Mouse (Mus musculus) small intestine, adult 2 months (tissue): Measurements from ENCODE around the gene Hist1h2bf. TPM values are rescaled to one million over a fixed set of nuclear protein-coding genes. Genes with fewer than 3 reads are reported as not detected.

Experiments used
- H3K27ac ChIP-seq: fragments of 200-500 bp; 2 replicates; pipeline ENCODE4 v1.5.1; 2012; ENCODE audit warnings: low read depth, low read length, control low read depth, inconsistent platforms; ENCODE audit not compliant: insufficient read depth
- H3K27me3 ChIP-seq: fragments of 200-500 bp; 2 replicates; pipeline ENCODE4 v1.6.1; 2012; ENCODE audit warnings: mild to moderate bottlenecking, moderate library complexity, low read length, inconsistent platforms; ENCODE audit not compliant: control insufficient read depth, insufficient read depth
- H3K36me3 ChIP-seq: fragments of 200-500 bp; 2 replicates; pipeline ENCODE4 v1.6.1; 2012; ENCODE audit warnings: mild to moderate bottlenecking, low read length, control low read depth, inconsistent platforms; ENCODE audit not compliant: control insufficient read depth, insufficient read depth
- H3K4me1 ChIP-seq: fragments of 200-500 bp; 2 replicates; pipeline ENCODE4 v1.6.1; 2012; ENCODE audit warnings: low read length, inconsistent platforms, mixed read lengths; ENCODE audit not compliant: control insufficient read depth, insufficient read depth, insufficient read length
- H3K4me3 ChIP-seq: fragments of 200-500 bp; 2 replicates; pipeline ENCODE4 v1.5.1; 2012; ENCODE audit warnings: low read depth, mild to moderate bottlenecking, control low read depth, inconsistent platforms, low read length, moderate library complexity
- CTCF ChIP-seq: fragments of 200-500 bp; IDR thresholded peaks from 2 replicates; pipeline ENCODE4 v1.5.1; 2012; ENCODE audit warnings: low read depth, mild to moderate bottlenecking, control low read depth, inconsistent platforms, low read length, moderate library complexity, mixed read lengths; ENCODE audit not compliant: insufficient replicate concordance, insufficient read length; ENCODE audit errors: extremely low read depth
- POLR2A ChIP-seq: fragments of 200-500 bp; IDR thresholded peaks from 2 replicates; pipeline ENCODE4 v1.6.1; 2012; ENCODE audit warnings: low read depth, mild to moderate bottlenecking, control low read depth, inconsistent platforms, low read length, moderate library complexity
- WGBS: fragments of 180-500 bp; shearing (Covaris S2); methylation state at CpG from one replicate; pipeline ENCODE4 v1.1.7; 2018; 5-methylcytosine and 5-hydroxymethylcytosine counted together
- polyA plus RNA-seq: library from polyadenylated mRNA; depleted of rRNA; stranded (reverse); fragments of >200 nt; gene quantifications from 2 replicates; pipeline ENCODE4 v1.2.3, GENCODE M21; 2012

Gene Hist1h2bf
- polyA plus RNA-seq, 1 experiment: 24.6 TPM

DNA sequence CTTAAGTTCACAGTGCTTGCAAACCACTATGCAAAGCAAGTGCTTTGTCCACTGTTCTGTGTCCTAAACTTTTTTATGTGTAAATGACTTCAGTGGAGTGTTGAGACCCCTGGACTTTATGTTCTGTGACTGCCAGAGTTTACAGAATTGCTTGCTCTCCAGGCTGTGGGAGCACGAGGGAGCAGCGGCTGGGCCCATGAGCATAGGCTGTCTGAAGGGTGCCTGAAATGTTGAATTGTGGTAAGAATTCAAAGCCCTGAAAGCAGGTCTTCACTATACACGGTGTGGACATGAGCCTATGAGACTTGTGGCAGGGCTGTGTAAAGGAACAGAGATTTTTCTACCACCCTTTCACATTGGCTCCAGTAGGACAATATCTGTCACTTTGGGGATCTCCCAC is 37.6 kb upstream of the Hist1h2bf start:
- 84% methylated on average over 3 of the region's 3 CpGs for WGBS
- Histone ChIP-seq H3K27me3 (no peaks in the 10 kb centered on the region), H3K4me3 (no peak overlapping the region), H3K4me1 (no peaks in the 10 kb centered on the region), H3K27ac (no peak overlapping the region), H3K36me3 (no peaks in the 10 kb centered on the region)
- TF ChIP-seq POLR2A (no peak), CTCF (no peak)

- no peaks in the 10 kb centered on the region for H3K36me3 ChIP-seq
- no peak overlapping the region for H3K4me3 ChIP-seq
- no peak for TF ChIP-seq POLR2A
- TF ChIP-seq CTCF: no peak
- H3K4me1 ChIP-seq: no peaks in the 10 kb centered on the region
- no peaks in the 10 kb centered on the region for H3K27me3 ChIP-seq
- H3K27ac ChIP-seq: no peak overlapping the region
- 68% methylated on average over 2 of the region's 2 CpGs for WGBS
These were observed 36.4 kb upstream of the Hist1h2bf start for GRCm38 (mm10) chr13:23610393-23610792.

- TF ChIP-seq POLR2A (no peak), CTCF (no peak)
- H3K27ac ChIP-seq: no peak overlapping the region
- no peaks in the 10 kb centered on the region for H3K36me3 ChIP-seq
- H3K4me1 ChIP-seq: no peaks in the 10 kb centered on the region
- no peaks in the 10 kb centered on the region for H3K27me3 ChIP-seq
- H3K4me3 ChIP-seq: no peak overlapping the region
These were observed 35.8 kb upstream of the Hist1h2bf start for GRCm38 (mm10) chr13:23609844-23610243.

DNA sequence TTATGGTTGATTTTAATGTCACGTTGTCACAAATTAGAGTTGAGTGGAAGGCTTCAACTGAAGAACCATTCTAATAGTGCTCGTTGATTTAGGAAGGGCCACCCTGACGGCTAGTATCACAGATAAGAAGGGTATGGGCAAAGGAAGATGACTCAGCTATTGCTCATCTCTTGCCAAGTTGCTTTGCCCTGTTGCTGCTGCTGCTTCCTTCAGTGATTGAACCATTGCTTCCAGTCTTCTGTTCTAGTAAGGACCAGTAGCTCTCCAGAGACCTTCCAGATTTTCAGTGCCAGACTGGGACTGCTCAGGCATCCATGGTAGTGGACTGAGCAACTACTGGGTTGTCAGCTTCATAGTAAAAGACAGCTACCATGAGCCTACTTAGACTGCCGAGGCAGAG is 35.2 kb upstream of the Hist1h2bf start:
- Histone ChIP-seq H3K4me1 (no peaks in the 10 kb centered on the region), H3K27me3 (no peaks in the 10 kb centered on the region), H3K4me3 (no peak overlapping the region), H3K27ac (no peak overlapping the region), H3K36me3 (no peaks in the 10 kb centered on the region)
- no peak for TF ChIP-seq CTCF
- no peak for TF ChIP-seq POLR2A
- 71% methylated on average over 4 of the region's 4 CpGs for WGBS

DNA sequence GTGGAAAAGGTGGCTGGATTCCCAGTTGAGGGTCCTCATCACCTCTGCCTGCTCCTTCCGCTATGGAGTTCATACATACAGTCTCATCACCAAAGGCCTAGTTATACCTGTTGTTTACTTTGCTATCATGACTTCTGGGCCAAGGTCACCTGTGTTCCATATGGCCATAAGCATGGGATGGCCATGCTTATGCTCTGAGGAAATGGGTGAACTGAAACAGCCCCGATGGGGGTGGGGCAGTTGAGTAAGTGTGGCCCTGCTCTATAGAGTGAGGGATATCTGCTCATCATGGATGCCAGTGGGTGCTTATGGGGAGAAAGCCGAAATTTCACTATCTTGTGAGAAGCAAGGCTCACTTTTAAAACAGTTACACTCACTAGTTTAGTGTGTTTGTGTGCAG is 31.1 kb upstream of the Hist1h2bf start:
- no peaks in the 10 kb centered on the region for H3K4me1 ChIP-seq
- TF ChIP-seq POLR2A (no peak), CTCF (no peak)
- no peak overlapping the region for H3K27ac ChIP-seq
- 86% methylated on average over 3 of the region's 3 CpGs for WGBS
- no peak overlapping the region for H3K4me3 ChIP-seq
- H3K36me3 ChIP-seq: no peaks in the 10 kb centered on the region
- H3K27me3 ChIP-seq: no peaks in the 10 kb centered on the region

DNA sequence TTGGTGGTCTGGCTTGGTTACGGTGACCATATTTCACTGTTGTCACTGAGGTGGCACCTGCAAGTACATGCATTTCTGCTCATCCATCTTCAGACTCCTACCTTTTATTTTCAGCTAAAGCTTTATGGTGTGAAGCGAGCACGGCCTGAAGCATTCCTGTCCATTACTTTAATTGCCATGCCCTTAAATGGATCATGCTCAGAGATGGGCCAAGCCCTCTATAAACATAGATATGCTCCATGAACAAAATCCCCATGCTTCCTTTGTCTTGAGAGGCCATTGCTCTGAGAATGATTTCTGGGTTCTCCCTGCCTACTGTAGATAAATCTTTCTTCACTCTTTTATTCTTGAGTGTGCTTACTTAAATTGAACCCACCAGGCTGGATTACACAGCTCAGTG is 30.5 kb upstream of the Hist1h2bf start:
- no peak for TF ChIP-seq POLR2A
- TF ChIP-seq CTCF: no peak
- Histone ChIP-seq H3K4me3 (no peak overlapping the region), H3K27ac (no peak overlapping the region), H3K36me3 (no peaks in the 10 kb centered on the region), H3K27me3 (no peaks in the 10 kb centered on the region), H3K4me1 (no peaks in the 10 kb centered on the region)
- WGBS: 85% methylated on average over 3 of the region's 3 CpGs

DNA sequence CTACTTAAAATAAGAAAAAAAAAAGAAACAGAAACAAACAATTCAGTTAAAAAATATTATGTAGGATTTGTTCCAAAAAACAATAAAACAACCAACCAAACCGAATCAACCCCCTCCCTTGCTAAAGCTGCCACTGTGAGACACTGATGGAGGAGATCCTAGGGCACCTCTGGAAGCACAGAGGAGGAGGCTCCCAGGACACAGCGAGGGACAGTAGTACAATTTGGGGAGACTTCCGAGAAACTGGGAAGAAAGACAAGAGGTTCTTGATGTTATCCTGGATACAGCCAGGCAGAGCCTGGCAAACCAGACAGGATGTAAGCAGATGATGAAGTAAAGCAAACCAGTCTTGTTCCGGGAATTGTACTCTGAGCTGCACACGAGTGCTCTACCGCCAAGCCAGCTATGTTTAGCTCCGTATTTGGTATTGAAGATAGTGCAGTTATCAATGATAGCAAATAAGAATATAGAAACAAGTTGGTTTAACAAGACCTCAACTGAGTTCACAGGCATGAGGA is 29.2 kb upstream of the Hist1h2bf start:
- H3K27me3 ChIP-seq: no peaks in the 10 kb centered on the region
- no peak for TF ChIP-seq CTCF
- TF ChIP-seq POLR2A: no peak
- WGBS: 68% methylated on average over 7 of the region's 7 CpGs

GRCm38 (mm10) chr13:23597957-23598356 is 24.0 kb upstream of the Hist1h2bf start:
- WGBS: 7% methylated on average over 9 of the region's 9 CpGs
- Histone ChIP-seq H3K27ac (no peak overlapping the region), H3K4me1 (peaks cover 9% of the 10 kb centered on the region; the same call in 1 of the 2 replicates), H3K36me3 (no peaks in the 10 kb centered on the region), H3K27me3 (no peaks in the 10 kb centered on the region), H3K4me3 (no peak overlapping the region)
- no peak for TF ChIP-seq POLR2A
- TF ChIP-seq CTCF: peak; percentile 64; the same call in 1 of the 2 replicates

More for the DNA sequence above, 29.2 kb upstream of the Hist1h2bf start:
- no peak overlapping the region for H3K27ac ChIP-seq
- H3K4me3 ChIP-seq: no peak overlapping the region
- no peaks in the 10 kb centered on the region for H3K4me1 ChIP-seq
- no peaks in the 10 kb centered on the region for H3K36me3 ChIP-seq
